In genomic region chr3:141618675-141619074, GRCm38 (mm10) we compare ENCODE assay signal across 11 mouse cellular contexts.
"Had no signal": no experiment of that assay in that cellular context is flagged by ENCODE, and none has a peak within 500 bp of the region (broad histone marks: within the 10 kb centered on the region; RNA-seq: fewer than 3 reads in every experiment).

No protein-coding gene starts in this region.

- DNase-seq: kidney, adult 11 months; kidney, postnatal 25 days; left cerebral cortex, postnatal 4 days; liver, embryonic 13.5 days; lung, adult 2 months; lung, postnatal 14 days; lung, postnatal 4 days; right cerebral cortex, adult 18-20 months; right cerebral cortex, postnatal 14 days; spleen, adult 18-20 months; thymus, postnatal 36 days had no signal
